Mouse (Mus musculus): ENCODE data around the gene Rasa2. TPM values are rescaled to one million over a fixed set of nuclear protein-coding genes. Genes with fewer than 3 reads are reported as not detected.
"Not testable (repeated sequence)": the region's sequence is repeated elsewhere in the genome, so short reads cannot be mapped to it uniquely, and the experiment has no call there.

The Rasa2 gene
- polyA plus RNA-seq, 1 experiment from 2014 or later, result 13.8 TPM

GRCm38 (mm10) chr9:96646668-96647295, 15.4 kb upstream of the Rasa2 start:
- WGBS, result 51% methylated on average over 2 of the region's 2 CpGs
- TF ChIP-seq CTCF (IDR thresholded peaks at IDR 0.05; ENCODE audit: low read depth), result peak; percentile 22; the same call in 1 of the 2 replicates
- H3K36me3 ChIP-seq (ENCODE audit: insufficient read depth, low read length), result no peaks in the 10 kb centered on the region
- H3K4me2 ChIP-seq (ENCODE audit: low read length), result no peak overlapping the region
- no peaks in the 10 kb centered on the region for H3K9me3 ChIP-seq (replicated peaks; ENCODE audit: low read length)
- H3K4me1 ChIP-seq (replicated peaks; ENCODE audit: insufficient read depth, low read length), result no peaks in the 10 kb centered on the region
- H3K27me3 ChIP-seq (ENCODE audit: insufficient read depth, low read length), result no peaks in the 10 kb centered on the region
- no peak overlapping the region for H3K27ac ChIP-seq
- peak; percentile 49; the same call in 1 of the 2 replicates for ATAC-seq (replicated peaks; ENCODE audit: low FRiP score, low read depth)
- H3K4me3 ChIP-seq (replicated peaks; ENCODE audit: low read depth, low read length), result no peak overlapping the region
- DNase-seq (ENCODE audit: low spot score), result no peak
- no peak overlapping the region for H3K9ac ChIP-seq (ENCODE audit: low read depth, low read length)

- Histone ChIP-seq H3K4me1 (replicated peaks; ENCODE audit: insufficient read depth, low read length) (no peaks in the 10 kb centered on the region), H3K36me3 (ENCODE audit: insufficient read depth, low read length) (no peaks in the 10 kb centered on the region), H3K9ac (ENCODE audit: low read depth, low read length) (no peak overlapping the region), H3K4me3 (replicated peaks; ENCODE audit: low read depth, low read length) (no peak overlapping the region), H3K27ac (no peak overlapping the region), H3K9me3 (replicated peaks; ENCODE audit: low read length) (no peaks in the 10 kb centered on the region), H3K27me3 (ENCODE audit: insufficient read depth, low read length) (no peaks in the 10 kb centered on the region), H3K4me2 (ENCODE audit: low read length) (no peak overlapping the region)
- ATAC-seq (replicated peaks; ENCODE audit: low FRiP score, low read depth) (no peak), DNase-seq (ENCODE audit: low spot score) (no peak)
- WGBS, result 70% methylated on average over 2 of the region's 2 CpGs
- no peak for TF ChIP-seq CTCF (IDR thresholded peaks at IDR 0.05; ENCODE audit: low read depth)
Observed at GRCm38 (mm10) chr9:96644840-96645239, 13.4 kb upstream of the Rasa2 start.

- DNase-seq (ENCODE audit: low spot score); H3K4me3 ChIP-seq (replicated peaks; ENCODE audit: low read depth, low read length); H3K27me3 ChIP-seq (ENCODE audit: insufficient read depth, low read length); ATAC-seq (replicated peaks; ENCODE audit: low FRiP score, low read depth); H3K9ac ChIP-seq (ENCODE audit: low read depth, low read length); H3K4me1 ChIP-seq (replicated peaks; ENCODE audit: insufficient read depth, low read length); H3K27ac ChIP-seq; H3K9me3 ChIP-seq (replicated peaks; ENCODE audit: low read length); H3K4me2 ChIP-seq (ENCODE audit: low read length); H3K36me3 ChIP-seq (ENCODE audit: insufficient read depth, low read length): not testable (repeated sequence)
- 92% methylated on average over 3 of the region's 3 CpGs for WGBS
Observed at GRCm38 (mm10) chr9:96644002-96644401, 12.6 kb upstream of the Rasa2 start.

- 63% methylated on average over 7 of the region's 7 CpGs for WGBS
- ATAC-seq (replicated peaks; ENCODE audit: low FRiP score, low read depth), result 0 out of 2 replicates have a peak, but pooled peaks have one; percentile 41
Observed at GRCm38 (mm10) chr9:96639451-96639850, 8.0 kb upstream of the Rasa2 start.

GRCm38 (mm10) chr9:96638508-96638907, 7.1 kb upstream of the Rasa2 start:
- 58% methylated on average over 7 of the region's 7 CpGs for WGBS
- no peaks in the 10 kb centered on the region for H3K36me3 ChIP-seq (ENCODE audit: insufficient read depth, low read length)
- no peak overlapping the region for H3K4me2 ChIP-seq (ENCODE audit: low read length)
- DNase-seq (ENCODE audit: low spot score) (no peak), ATAC-seq (replicated peaks; ENCODE audit: low FRiP score, low read depth) (peak; percentile 58)
- H3K27me3 ChIP-seq (ENCODE audit: insufficient read depth, low read length), result no peaks in the 10 kb centered on the region
- H3K4me3 ChIP-seq (replicated peaks; ENCODE audit: low read depth, low read length), result no peak overlapping the region
- no peaks in the 10 kb centered on the region for H3K9me3 ChIP-seq (replicated peaks; ENCODE audit: low read length)
- H3K9ac ChIP-seq (ENCODE audit: low read depth, low read length), result no peak overlapping the region
- peak overlapping the region; percentile 70; the same call in 1 of the 2 replicates for H3K27ac ChIP-seq
- no peaks in the 10 kb centered on the region for H3K4me1 ChIP-seq (replicated peaks; ENCODE audit: insufficient read depth, low read length)
- no peak for TF ChIP-seq CTCF (IDR thresholded peaks at IDR 0.05; ENCODE audit: low read depth)

More at GRCm38 (mm10) chr9:96639451-96639850, 8.0 kb upstream of the Rasa2 start:
- TF ChIP-seq CTCF (IDR thresholded peaks at IDR 0.05; ENCODE audit: low read depth), result no peak
- Histone ChIP-seq H3K36me3 (ENCODE audit: insufficient read depth, low read length) (no peaks in the 10 kb centered on the region), H3K4me1 (replicated peaks; ENCODE audit: insufficient read depth, low read length) (no peaks in the 10 kb centered on the region), H3K27ac (peak overlapping the region; percentile 21; the same call in 1 of the 2 replicates), H3K9me3 (replicated peaks; ENCODE audit: low read length) (no peaks in the 10 kb centered on the region), H3K9ac (ENCODE audit: low read depth, low read length) (no peak overlapping the region), H3K4me3 (replicated peaks; ENCODE audit: low read depth, low read length) (no peak overlapping the region), H3K4me2 (ENCODE audit: low read length) (no peak overlapping the region), H3K27me3 (ENCODE audit: insufficient read depth, low read length) (no peaks in the 10 kb centered on the region)
- no peak for DNase-seq (ENCODE audit: low spot score)

DNA sequence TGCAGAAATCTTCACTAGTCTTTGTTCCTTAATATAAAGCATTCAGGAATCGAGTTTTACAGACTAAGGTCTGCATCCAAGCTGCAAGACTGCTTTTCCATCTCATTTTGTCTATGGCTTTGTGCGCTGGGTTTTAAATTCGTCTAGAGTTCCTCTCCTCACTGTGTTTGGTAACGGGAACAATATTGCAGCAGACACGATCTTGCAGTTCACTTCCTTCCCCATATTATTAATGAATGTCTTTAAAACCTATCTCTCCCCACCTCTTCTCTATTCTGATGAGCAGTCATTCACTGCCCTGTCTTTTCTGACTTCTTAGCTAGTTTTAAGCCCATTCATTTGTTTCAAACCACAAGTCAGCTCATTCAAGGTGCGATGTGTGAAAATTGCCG, 5.7 kb upstream of the Rasa2 start:
- H3K27ac ChIP-seq, result no peak overlapping the region
- H3K36me3 ChIP-seq (ENCODE audit: insufficient read depth, low read length), result no peaks in the 10 kb centered on the region
- H3K9me3 ChIP-seq (replicated peaks; ENCODE audit: low read length), result no peaks in the 10 kb centered on the region
- WGBS, result 74% methylated on average over 7 of the region's 7 CpGs
- no peak overlapping the region for H3K9ac ChIP-seq (ENCODE audit: low read depth, low read length)
- no peak overlapping the region for H3K4me2 ChIP-seq (ENCODE audit: low read length)
- DNase-seq (ENCODE audit: low spot score) (no peak), ATAC-seq (replicated peaks; ENCODE audit: low FRiP score, low read depth) (no peak)
- H3K4me1 ChIP-seq (replicated peaks; ENCODE audit: insufficient read depth, low read length), result peaks cover 3% of the 10 kb centered on the region
- H3K4me3 ChIP-seq (replicated peaks; ENCODE audit: low read depth, low read length), result no peak overlapping the region
- no peaks in the 10 kb centered on the region for H3K27me3 ChIP-seq (ENCODE audit: insufficient read depth, low read length)
- no peak for TF ChIP-seq CTCF (IDR thresholded peaks at IDR 0.05; ENCODE audit: low read depth)
